Mouse (Mus musculus) gastrocnemius, adult 18-20 months (tissue): ENCODE measurements around the gene Cmas. TPM values are rescaled to one million over a fixed set of nuclear protein-coding genes. Genes with fewer than 3 reads are reported as not detected.
A peak's percentile ranks its signal among the peaks of the same experiment; 100 is the strongest.

Source experiments
- DNase-seq: peaks from one replicate; pipeline ENCODE4 v3.0.0; 2021; ENCODE audit warnings: low spot score
- long read RNA-seq, 2 experiments: library from polyadenylated mRNA; stranded (forward); transcript quantifications; one replicate each; pipeline ENCODE4 v2.0.0; 2021
- total RNA-seq, 2 experiments: library from RNA; stranded (reverse); gene quantifications; 2 replicates each; pipeline ENCODE4 v1.2.3; 2021

Gene Cmas
- 10 to 100 TPM; 27.0 to 30.1 TPM for total RNA-seq
- long read RNA-seq, experiment 1, transcript Cmas-201 (8 exons, 1,760 nt), result major isoform, 65 of 70 reads
- long read RNA-seq, experiment 1, partial matches to known transcripts, result 1 of 70 reads
- long read RNA-seq, experiment 1, other reads (novel, unspliced or antisense), result 4 of 70 reads
- long read RNA-seq, experiment 2, transcript Cmas-201 (8 exons, 1,760 nt), result major isoform, 71 of 74 reads
- long read RNA-seq, experiment 2, partial matches to known transcripts, result 1 of 74 reads
- long read RNA-seq, experiment 2, other reads (novel, unspliced or antisense), result 2 of 74 reads

DNA sequence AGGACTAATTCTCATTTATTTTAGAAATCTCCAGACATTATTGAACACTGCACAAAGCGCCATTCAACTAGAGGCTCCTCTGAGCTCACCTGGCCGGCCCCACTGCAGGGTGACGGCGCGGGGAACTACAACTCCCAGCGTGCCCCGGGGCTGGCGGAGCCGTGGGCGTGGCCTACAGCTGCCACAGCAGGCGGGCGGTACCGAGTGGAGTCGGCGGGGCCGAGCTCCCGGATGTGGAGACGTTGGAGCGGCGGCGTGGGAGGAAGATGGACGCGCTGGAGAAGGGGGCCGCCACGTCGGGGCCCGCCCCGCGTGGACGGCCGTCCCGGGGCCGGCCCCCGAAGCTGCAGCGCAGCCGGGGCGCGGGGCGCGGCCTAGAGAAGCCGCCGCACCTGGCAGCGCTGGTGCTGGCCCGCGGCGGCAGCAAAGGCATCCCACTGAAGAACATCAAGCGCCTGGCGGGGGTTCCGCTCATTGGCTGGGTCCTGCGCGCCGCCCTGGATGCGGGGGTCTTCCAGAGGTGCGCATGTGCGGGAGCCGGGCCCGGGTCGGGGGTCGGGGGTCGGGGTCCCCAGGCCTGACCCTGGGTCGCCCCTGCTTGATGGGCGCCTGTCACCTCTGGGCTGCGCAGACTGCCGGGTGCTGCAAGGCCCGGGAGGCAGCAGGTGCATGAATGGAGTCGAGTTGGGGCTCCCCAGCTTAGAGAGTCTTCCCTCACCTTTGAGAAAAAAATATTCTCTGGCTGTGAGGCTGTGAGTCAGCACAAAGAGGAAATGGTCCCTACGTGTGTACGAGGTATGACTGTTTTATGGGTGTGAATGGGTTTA is at the start of gene Cmas:
Cmas (plus strand) TSS at position 180 of the 827 bp plus-strand sequence.
- peak; percentile 85 for DNase-seq

GRCm38 (mm10) chr6:142706688-142707087 is 49.8 kb upstream of the Cmas start:
- DNase-seq, result no peak

GRCm38 (mm10) chr6:142708369-142708768 is 48.1 kb upstream of the Cmas start:
- DNase-seq, result no peak

- no peak for DNase-seq
These were observed 45.8 kb upstream of the Cmas start for GRCm38 (mm10) chr6:142710690-142711089.

DNA sequence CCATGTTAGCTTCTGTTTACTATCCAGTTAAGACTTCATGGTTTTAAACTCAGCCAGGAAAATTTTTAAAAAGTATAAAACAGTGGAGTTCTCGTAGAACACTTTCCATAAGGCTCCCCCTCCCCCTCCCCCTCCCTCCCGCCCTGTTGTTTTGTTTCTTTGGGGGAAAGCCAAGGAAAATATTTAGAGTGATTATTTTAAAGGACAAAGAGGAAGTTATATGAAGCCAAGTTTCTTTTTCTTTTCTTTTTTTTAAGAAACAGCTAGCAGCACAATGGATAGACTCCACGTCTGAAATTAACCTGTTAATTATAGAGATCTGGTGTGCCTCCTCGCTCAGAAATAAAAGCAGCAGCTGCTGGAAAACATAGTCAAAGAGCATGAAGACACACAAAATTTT is 45.4 kb upstream of the Cmas start:
- DNase-seq, result no peak

DNA sequence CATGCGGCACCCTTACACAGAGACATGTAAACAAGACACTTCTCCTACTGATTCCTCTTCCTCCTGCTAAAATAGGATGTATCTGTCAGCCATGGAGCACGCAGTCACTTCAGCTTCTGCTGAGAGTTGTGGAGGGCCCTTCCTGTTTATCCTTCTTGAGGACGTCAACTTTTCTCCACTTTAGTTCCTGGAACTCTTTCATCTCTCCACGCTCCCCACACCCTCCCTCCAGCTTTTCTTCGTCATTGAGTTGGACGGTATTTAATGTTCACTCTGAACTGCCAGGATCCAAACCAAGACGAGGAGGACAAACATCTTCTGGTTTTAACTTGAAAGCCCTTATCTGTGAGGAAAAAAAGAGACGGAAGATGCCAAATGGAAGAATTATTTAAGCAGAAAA is 41.5 kb upstream of the Cmas start:
- no peak for DNase-seq

DNA sequence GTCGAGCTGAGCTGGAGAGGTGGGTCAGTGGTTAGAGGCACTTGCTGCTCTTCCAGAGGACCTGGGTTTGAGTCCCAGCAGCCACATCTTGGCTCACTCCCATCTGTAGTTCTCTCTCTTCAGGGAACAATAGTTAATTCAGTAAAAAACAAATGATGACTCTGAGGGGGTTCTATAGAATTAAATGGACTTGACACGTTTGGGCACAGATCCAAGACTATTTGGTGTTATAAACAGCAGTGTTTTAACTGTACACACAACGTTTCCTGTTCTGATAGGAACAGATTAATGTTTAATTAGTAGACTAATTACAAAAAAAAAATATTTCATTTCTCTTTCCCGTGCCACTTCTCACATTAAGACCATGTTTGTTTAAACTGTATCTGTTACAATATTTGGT is 39.3 kb upstream of the Cmas start:
- DNase-seq, result no peak

GRCm38 (mm10) chr6:142718167-142718566 is 38.3 kb upstream of the Cmas start:
- no peak for DNase-seq

- no peak for DNase-seq
These were observed 35.8 kb upstream of the Cmas start for GRCm38 (mm10) chr6:142720641-142721040.

DNA sequence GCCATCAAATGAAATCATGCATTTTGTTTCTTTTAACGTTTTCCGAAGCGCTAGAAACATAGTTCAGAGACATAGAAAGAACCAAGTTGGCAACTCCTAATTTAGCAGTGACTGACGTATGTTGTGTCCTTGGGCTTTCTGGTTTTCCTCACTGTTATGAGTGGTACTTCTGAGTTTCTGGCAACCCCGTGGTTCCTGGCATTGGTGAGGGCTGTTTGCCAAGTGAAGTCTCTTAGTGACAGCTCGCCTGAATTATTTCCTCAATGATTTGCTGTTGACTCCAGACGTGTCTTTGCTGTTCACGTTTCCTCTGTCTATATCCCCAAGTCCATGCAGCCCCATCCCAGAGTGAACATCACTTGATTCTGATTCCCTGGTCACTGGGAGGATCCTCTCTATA is 34.8 kb upstream of the Cmas start:
- no peak for DNase-seq

GRCm38 (mm10) chr6:142726032-142726431 is 30.5 kb upstream of the Cmas start:
- DNase-seq, result no peak

GRCm38 (mm10) chr6:142732567-142733290 is 23.8 kb upstream of the Cmas start:
- no peak for DNase-seq

GRCm38 (mm10) chr6:142735302-142736005 is 21.0 kb upstream of the Cmas start:
- peak; percentile 33 for DNase-seq

DNA sequence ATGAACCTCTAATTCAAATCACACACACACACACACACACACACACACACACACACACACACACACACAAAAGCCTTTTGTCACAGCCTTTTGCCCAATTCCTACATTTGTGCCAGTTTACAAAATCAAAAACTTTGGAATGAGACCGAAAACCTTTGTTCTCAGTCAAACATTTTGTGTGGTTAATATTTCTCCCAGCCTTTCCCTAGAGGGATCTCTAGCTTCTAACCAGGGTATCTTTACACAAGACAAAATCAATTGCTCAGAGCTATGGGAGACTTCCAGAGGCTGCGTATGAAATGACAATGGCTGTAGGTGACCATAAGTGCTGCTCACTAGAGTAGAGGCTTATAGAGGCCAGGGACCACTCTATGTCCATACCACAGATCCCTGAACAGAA is 18.3 kb upstream of the Cmas start:
- no peak for DNase-seq

- DNase-seq, result no peak
These were observed 17.8 kb upstream of the Cmas start for GRCm38 (mm10) chr6:142738637-142739036.

DNA sequence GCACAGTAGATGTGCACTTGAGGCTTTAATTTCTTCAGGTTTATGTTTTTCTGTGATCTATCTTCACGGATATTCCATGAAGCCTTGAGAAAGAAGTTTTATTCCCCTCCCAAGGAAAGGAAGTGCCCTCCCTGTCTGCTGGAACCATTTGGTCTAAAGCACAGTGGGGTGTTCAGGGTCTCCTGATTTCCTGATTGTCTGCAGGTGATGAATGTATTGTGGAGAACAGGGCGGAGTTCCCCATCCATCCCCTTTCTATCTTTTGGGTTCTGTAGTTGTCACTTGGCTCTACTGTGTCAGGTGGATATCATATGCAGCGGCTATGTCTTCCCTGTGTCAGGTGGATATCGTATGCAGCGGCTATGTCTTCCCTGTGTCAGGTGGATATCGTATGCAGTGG is 14.7 kb upstream of the Cmas start:
- DNase-seq, result no peak

DNA sequence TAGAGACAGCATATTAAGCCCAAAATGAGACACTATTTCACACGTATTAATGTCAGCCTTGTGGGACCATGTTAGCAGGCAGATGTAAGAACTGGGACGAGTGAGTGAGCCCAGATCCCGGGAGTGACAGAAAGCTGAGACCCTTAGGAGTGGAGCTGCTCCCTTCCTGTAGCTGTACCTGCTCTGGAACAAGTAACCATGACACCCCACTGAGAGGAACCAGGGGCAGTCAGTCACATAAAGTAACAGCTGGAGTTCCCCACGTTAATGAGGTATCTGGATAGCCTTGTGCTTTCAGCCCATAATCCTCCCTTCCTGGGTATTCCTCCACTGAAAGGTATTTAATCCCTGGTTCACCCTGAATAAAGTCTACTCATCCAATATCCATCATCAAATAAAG is 13.3 kb upstream of the Cmas start:
- DNase-seq, result no peak

- no peak for DNase-seq
These were observed 11.0 kb upstream of the Cmas start for GRCm38 (mm10) chr6:142745484-142745883.

- DNase-seq, result no peak
These were observed 9.7 kb upstream of the Cmas start for GRCm38 (mm10) chr6:142746765-142747164.

GRCm38 (mm10) chr6:142747165-142747564 is 9.3 kb upstream of the Cmas start:
- DNase-seq, result no peak

GRCm38 (mm10) chr6:142748057-142748708 is 8.3 kb upstream of the Cmas start:
- no peak for DNase-seq
